Mouse (Mus musculus) heart, postnatal 0 days (tissue): ENCODE measurements at regions not wholly inside any gene's neighbourhood (a gene's known extent, or its start where the extent isn't known, plus 50 kb on each side); places are given as distances from the start of the nearest gene placed in this dataset.

Experiments used
- CTCF ChIP-seq: IDR thresholded peaks from 2 replicates; pipeline ENCODE4 v1.5.1; 2016; ENCODE audit warnings: antibody characterized with exemption, control low read depth, low read depth
- EP300 ChIP-seq: IDR thresholded peaks from 2 replicates; pipeline ENCODE4 v1.6.1; 2016; ENCODE audit warnings: antibody characterized with exemption, low read depth

- TF ChIP-seq EP300 (no peak), CTCF (no peak)
Measured at GRCm38 (mm10) chr4:55134791-55135190, 189.9 kb downstream of the Zfp462 start.
